Mouse (Mus musculus) liver, embryonic 14.5 days (tissue): Measurements from ENCODE around the gene Eefsec. TPM values are rescaled to one million over a fixed set of nuclear protein-coding genes. Genes with fewer than 3 reads are reported as not detected.

Source experiments
- ATAC-seq: fragments of 200-750 bp; cut with Nextera tagmentation; 2 replicates; pipeline ENCODE4 v1.8.0; 2017; ENCODE audit warnings: moderate number of reproducible peaks, mild to moderate bottlenecking, moderate library complexity; ENCODE audit not compliant: insufficient read depth
- DNase-seq, 3 experiments: peaks; one replicate each; pipeline ENCODE4 v3.0.0-alpha.2; 2012 to 2013; ENCODE audit warnings: low read depth in 3 of 3, low spot score in 3 of 3
- H3K27ac ChIP-seq: fragments of 300-500 bp; sonication (generic); 2 replicates; pipeline ENCODE4 v1.5.1; 2014; ENCODE audit warnings: moderate library complexity, mild to moderate bottlenecking, control low read depth, inconsistent platforms
- H3K27me3 ChIP-seq: fragments of 300-500 bp; sonication (generic); 2 replicates; pipeline ENCODE4 v1.6.1; 2014; ENCODE audit warnings: mild to moderate bottlenecking, low read length, moderate library complexity; ENCODE audit not compliant: control insufficient read depth, insufficient read depth
- H3K36me3 ChIP-seq: fragments of 300-500 bp; sonication (generic); replicated peaks from 2 replicates; pipeline ENCODE4 v1.6.1; 2014; ENCODE audit warnings: low read depth; ENCODE audit not compliant: control insufficient read depth, insufficient read depth
- H3K4me1 ChIP-seq, 2 experiments: fragments of 200-500 bp in 1 of 2; fragments of 300-500 bp in 1 of 2; sonication (generic) in 1 of 2; replicated peaks; 2 replicates each; pipeline ENCODE4 v1.6.1; 2012 to 2014; ENCODE audit warnings: antibody characterized with exemption in 1 of 2, inconsistent platforms in 1 of 2, low read length in 1 of 2; ENCODE audit not compliant: control insufficient read depth in 2 of 2, insufficient read depth in 2 of 2
- H3K4me2 ChIP-seq: fragments of 300-500 bp; sonication (generic); 2 replicates; pipeline ENCODE4 v1.6.1; 2014; ENCODE audit warnings: low read depth, mild to moderate bottlenecking, control low read depth, moderate library complexity
- H3K4me3 ChIP-seq, 2 experiments: fragments of 200-500 bp in 1 of 2; fragments of 300-500 bp in 1 of 2; sonication (generic) in 1 of 2; 2 replicates each; pipeline ENCODE4 v1.5.1; 2012 to 2014; ENCODE audit warnings: low read depth in 2 of 2, low read length in 2 of 2, mild to moderate bottlenecking in 2 of 2, control low read depth in 1 of 2, inconsistent platforms in 1 of 2, moderate library complexity in 1 of 2; ENCODE audit not compliant: insufficient read depth in 1 of 2
- H3K9ac ChIP-seq: fragments of 300-500 bp; sonication (generic); replicated peaks from 2 replicates; pipeline ENCODE4 v1.6.1; 2014; ENCODE audit warnings: mild to moderate bottlenecking, control low read depth, moderate library complexity
- H3K9me3 ChIP-seq: fragments of 300-500 bp; sonication (generic); 2 replicates; pipeline ENCODE4 v1.6.1; 2016; ENCODE audit warnings: low read length, mixed read lengths; ENCODE audit not compliant: control insufficient read depth
- CTCF ChIP-seq: IDR thresholded peaks from 2 replicates; pipeline ENCODE4 v1.5.1; 2016; ENCODE audit warnings: antibody characterized with exemption, low read depth, control low read depth
- EP300 ChIP-seq: IDR thresholded peaks from 2 replicates; pipeline ENCODE4 v1.6.1; 2016; ENCODE audit warnings: antibody characterized with exemption, low read depth
- WGBS: fragments of 180-500 bp; shearing (Covaris S2); extraction: QIAGEN DNeasy Blood & Tissue Kit; methylation state at CpG from one replicate; pipeline ENCODE4 v1.1.7; 2014; ENCODE audit not compliant: insufficient replicate concordance; 5-methylcytosine and 5-hydroxymethylcytosine counted together
- polyA plus RNA-seq, 2 experiments: library from polyadenylated mRNA; depleted of rRNA in 1 of 2; stranded (reverse) in 1 of 2; unstranded in 1 of 2; fragments of >200 nt; fragmentation: Nextera tagmentation in 1 of 2; extraction: Ambion mirVana in 1 of 2; gene quantifications; 2 replicates each; pipeline versions ENCODE4 v1.2.1 to v1.2.3; 2012 to 2014

Gene Eefsec
- polyA plus RNA-seq, 2 experiments, result 9.7 to 14.3 TPM

GRCm38 (mm10) chr6:88262160-88262559, 184.2 kb downstream of the Eefsec start:
- ATAC-seq (no peak), DNase-seq (no peak)
- no peak overlapping the region for H3K4me2 ChIP-seq
- WGBS, result 84% methylated on average over 9 of the region's 9 CpGs
- peaks cover 0 to 2% of the 10 kb centered on the region in 2 experiments; a peak in 1 of 4 replicates for H3K4me1 ChIP-seq
- no peak overlapping the region for H3K27ac ChIP-seq
- TF ChIP-seq EP300 (no peak), CTCF (no peak)
- H3K27me3 ChIP-seq, result no peaks in the 10 kb centered on the region
- H3K4me3 ChIP-seq, result no peak overlapping the region
- no peaks in the 10 kb centered on the region for H3K9me3 ChIP-seq
- no peaks in the 10 kb centered on the region for H3K36me3 ChIP-seq
- H3K9ac ChIP-seq, result no peak overlapping the region

GRCm38 (mm10) chr6:88260645-88261044, 185.7 kb downstream of the Eefsec start:
- Histone ChIP-seq H3K4me3 (no peak overlapping the region), H3K27ac (no peak overlapping the region), H3K9me3 (no peaks in the 10 kb centered on the region), H3K27me3 (no peaks in the 10 kb centered on the region), H3K36me3 (no peaks in the 10 kb centered on the region), H3K9ac (no peak overlapping the region), H3K4me2 (no peak overlapping the region), H3K4me1 (peaks cover 7 to 10% of the 10 kb centered on the region in 2 experiments)
- DNase-seq (no peak), ATAC-seq (no peak)
- TF ChIP-seq CTCF, result no peak
- no peak for TF ChIP-seq EP300
- 58% methylated on average over 3 of the region's 3 CpGs for WGBS

DNA sequence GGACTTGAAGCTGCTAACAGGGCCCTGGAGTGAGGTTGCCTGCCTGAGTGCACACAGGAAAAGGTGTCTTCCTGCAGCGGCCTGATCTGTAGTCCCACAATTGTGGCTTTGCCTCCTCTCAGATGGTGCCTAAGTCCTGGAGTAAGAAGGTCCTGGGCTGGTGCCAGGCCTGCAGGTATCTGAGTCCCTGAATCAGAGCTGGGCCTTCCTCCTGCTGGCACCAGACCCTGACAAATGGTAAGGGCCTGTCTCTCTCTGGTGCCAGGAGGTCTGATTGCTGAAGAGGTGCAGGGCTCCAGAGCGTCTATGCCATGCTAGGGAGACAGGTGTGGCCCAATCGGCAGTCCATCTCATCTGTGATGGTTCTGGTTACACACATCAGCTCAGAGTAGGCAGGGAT, 186.7 kb downstream of the Eefsec start:
- Histone ChIP-seq H3K4me3 (no peak overlapping the region), H3K36me3 (no peaks in the 10 kb centered on the region), H3K4me1 (peaks cover 17 to 19% of the 10 kb centered on the region in 2 experiments), H3K27me3 (no peaks in the 10 kb centered on the region), H3K4me2 (no peak overlapping the region), H3K9me3 (no peaks in the 10 kb centered on the region), H3K9ac (no peak overlapping the region), H3K27ac (no peak overlapping the region)
- 70% methylated on average over 3 of the region's 3 CpGs for WGBS
- DNase-seq (no peak), ATAC-seq (no peak)
- TF ChIP-seq CTCF, result no peak
- no peak for TF ChIP-seq EP300

DNA sequence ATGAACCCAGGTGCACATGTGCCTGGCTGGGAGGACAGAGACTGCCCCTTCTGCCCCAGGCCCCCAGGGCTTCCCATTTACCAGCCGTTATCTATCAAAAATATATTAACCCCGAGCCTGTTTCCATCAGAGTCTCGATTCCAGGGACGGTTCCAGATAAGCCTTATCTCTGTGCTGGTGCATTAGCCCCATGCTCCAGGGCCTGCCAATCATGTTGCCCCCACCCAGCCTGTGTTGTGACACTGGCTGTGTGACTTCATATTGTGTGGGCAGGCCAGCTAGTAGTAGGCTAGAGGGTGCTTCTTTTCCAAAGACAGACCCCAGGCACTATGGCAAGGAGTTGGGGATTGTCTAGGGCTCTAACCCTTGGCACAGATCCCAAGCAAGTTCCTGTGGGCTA, 190.9 kb downstream of the Eefsec start:
- 4% methylated on average over 4 of the region's 4 CpGs for WGBS
- no peaks in the 10 kb centered on the region for H3K36me3 ChIP-seq
- ATAC-seq, result peak; percentile 55
- peak overlapping the region; percentile 11; the same call in 1 of the 2 replicates for H3K27ac ChIP-seq
- H3K4me1 ChIP-seq, result peaks cover 49 to 57% of the 10 kb centered on the region in 2 experiments
- TF ChIP-seq CTCF (no peak), EP300 (peak; percentile 62)
- no peak overlapping the region for H3K9ac ChIP-seq
- no peak overlapping the region for H3K4me3 ChIP-seq
- peak; percentile 27 to 38 (median 30) for DNase-seq
- 0 out of 2 replicates have a peak overlapping the region, but pooled peaks have one; percentile 19 for H3K4me2 ChIP-seq
- H3K27me3 ChIP-seq, result no peaks in the 10 kb centered on the region
- no peaks in the 10 kb centered on the region for H3K9me3 ChIP-seq

GRCm38 (mm10) chr6:88254082-88254481, 192.3 kb downstream of the Eefsec start:
- no peak overlapping the region for H3K4me3 ChIP-seq
- H3K27ac ChIP-seq, result no peak overlapping the region
- ATAC-seq, result peak; percentile 36
- no peaks in the 10 kb centered on the region for H3K27me3 ChIP-seq
- TF ChIP-seq CTCF (no peak), EP300 (peak; percentile 42)
- H3K36me3 ChIP-seq, result no peaks in the 10 kb centered on the region
- H3K4me1 ChIP-seq, result peaks cover 49 to 57% of the 10 kb centered on the region in 2 experiments
- DNase-seq, result peak; percentile 27 to 41 (median 38)
- no peak overlapping the region for H3K9ac ChIP-seq
- no peaks in the 10 kb centered on the region for H3K9me3 ChIP-seq
- no peak overlapping the region for H3K4me2 ChIP-seq
- WGBS, result 4% methylated on average over 6 of the region's 6 CpGs
